Mouse (Mus musculus): ENCODE measurements at regions not wholly inside any gene's neighbourhood (a gene's known extent, or its start where the extent isn't known, plus 50 kb on each side); places are given as distances from the start of the nearest gene placed in this dataset.

DNA sequence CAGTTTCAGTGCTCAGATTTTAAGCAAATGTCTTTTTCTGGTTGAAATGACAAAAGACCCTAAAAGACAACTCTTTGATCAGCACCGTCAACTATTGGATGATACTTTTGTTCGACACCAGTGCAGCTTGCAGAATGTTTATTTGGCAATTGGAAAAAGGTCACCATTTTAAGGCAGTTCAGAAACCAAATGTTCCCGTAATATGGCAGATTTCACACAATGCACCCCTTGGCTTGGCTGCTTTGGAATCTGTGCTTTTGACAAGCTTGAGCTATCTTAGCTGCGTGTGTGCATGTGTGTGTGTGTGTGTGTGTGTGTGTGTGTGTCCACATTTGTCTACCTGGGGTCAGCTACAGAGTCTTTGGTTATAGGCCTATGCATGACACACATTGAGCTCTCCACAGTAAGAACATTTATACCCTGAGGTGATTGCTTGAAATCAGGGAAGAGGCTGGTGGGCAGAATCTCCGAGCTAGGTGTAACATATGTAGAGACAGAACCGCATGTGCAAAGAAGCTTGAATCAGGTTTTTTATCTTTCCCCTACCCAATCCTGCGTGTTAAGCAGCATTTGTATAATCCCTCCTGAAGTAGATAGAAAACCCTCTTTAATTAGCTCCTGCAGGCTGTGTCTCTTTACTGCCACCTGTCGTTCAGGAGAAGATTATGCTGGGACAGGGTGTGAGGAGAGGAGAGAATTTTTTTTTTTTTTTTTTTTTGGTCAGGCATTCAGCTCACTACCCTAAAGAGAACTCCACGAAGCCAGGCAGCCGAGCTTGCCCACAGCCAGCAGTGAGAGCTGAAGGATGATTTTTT lies 85.1 kb upstream of the Arrdc4 start:
- TF ChIP-seq CTCF (IDR thresholded peaks at IDR 0.05; ENCODE audit: control insufficient read depth, insufficient read depth, insufficient replicate concordance, low read depth, low read length) (no peak), POLR2A (IDR thresholded peaks at IDR 0.05; ENCODE audit: control insufficient read depth, low read depth, low read length) (no peak)

All from testis, adult 2 months (tissue).